Mouse (Mus musculus) skeletal muscle tissue, adult 2 months (tissue): ENCODE data around the gene Rictor.
A peak's percentile ranks its signal among the peaks of the same experiment; 100 is the strongest.

Experiments used
- DNase-seq: peaks from one replicate; pipeline ENCODE4 v3.0.0-alpha.2; 2012; ENCODE audit warnings: low read depth, low spot score

Rictor gene

GRCm38 (mm10) chr15:6707936-6708525 is at the start of gene Rictor:
Rictor (plus strand) TSS chr15:6708379.
- peak; percentile 67 for DNase-seq

- no peak for DNase-seq
Observed at GRCm38 (mm10) chr15:6661951-6662350, 46.2 kb upstream of the Rictor start.

DNA sequence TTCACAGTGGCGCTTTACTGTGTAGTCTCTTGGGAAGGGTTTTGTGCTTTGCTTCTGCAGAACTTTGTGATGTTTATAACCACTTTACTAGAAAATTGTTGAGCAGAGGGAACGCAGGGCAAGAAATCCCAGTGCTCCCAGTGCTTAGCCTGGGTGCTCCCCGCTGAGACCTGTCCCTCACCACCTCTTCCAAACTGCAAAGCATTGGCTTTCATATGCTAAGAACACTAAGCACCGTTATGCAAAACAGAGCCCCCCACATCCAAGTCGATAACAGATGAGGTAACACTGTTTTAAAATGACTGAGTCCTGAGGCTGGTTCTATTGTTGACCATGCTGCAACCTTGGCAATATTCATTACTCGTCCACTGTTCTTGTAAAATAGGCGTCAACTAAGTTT is 44.2 kb upstream of the Rictor start:
- no peak for DNase-seq

GRCm38 (mm10) chr15:6666072-6666471 is 42.1 kb upstream of the Rictor start:
- DNase-seq, result no peak

DNA sequence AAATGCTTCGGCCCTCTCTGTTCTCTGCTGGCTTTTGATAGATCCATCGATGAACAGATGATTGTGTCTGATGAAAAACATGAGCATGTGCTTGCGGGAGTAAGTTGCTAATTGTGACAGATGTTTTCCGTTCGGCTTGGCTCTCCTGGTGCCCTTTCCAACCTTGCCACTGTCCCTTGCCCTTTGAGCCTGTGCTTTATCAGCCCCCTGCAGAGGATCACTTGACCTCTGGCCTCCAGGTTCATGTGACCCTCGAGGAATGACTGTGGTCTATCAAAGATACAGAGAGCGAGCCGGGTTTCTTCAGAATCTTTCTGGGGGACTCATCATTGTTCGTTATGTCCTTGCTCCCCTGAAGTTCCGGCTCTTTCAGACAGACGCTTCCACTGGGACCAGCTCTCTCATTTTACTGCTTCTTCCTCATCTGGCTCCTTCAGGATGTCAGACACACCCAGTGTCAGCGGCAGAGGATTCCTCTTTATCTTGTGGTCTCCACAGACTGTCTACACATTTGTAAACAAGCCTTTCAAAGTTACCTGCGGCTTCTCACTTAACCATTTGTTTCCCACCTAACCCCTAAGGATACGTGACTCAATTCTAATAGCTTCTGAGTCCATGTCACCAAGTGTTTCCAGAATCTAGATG is 39.3 kb upstream of the Rictor start:
- no peak for DNase-seq

GRCm38 (mm10) chr15:6678479-6678878 is 29.7 kb upstream of the Rictor start:
- DNase-seq, result no peak

DNA sequence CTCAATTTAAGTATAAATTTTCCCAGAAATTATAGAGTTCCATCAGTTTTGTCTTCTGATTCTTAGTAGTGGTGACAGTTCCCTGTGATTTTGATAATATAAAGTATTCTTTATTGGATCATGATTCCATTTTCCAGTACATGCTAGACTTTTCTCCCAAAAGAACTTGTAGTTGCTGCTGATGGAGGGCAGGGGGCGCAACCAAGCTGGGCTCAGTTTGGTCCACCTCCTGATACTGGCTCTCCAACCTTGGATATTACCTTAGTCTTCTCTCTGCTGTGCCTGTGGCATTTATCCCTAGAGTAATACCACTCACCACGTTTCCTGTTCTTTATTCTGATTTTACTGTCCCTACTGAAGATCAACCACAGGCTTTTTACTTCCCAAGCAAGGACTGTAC is 6.0 kb upstream of the Rictor start:
- DNase-seq, result no peak

DNA sequence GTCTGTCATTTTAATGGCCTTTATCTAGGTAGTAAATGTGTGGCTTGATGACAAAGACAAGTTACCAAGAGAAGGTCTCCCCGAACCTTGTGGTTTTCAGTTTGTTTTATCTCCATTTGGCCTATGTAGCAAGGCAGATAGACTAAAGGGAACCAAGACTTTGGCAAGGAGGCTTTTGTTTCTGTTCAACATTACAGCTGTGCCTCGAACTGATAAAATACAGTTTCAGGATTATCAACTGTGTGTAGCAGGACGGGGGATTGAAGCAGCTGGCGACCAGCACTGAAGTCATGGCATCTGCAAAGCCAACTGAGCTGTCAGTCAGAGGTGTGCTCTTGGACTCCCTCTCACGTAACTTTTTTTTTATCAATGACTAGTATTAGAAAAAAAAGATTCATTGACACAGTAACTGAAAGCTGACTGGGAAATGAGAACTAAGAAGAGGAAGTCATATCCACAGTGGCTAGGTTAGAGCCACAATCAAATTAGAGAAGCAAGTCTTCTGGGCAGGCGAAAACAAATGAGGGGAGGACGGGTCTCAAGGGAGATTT is 2.8 kb upstream of the Rictor start:
- DNase-seq, result no peak

GRCm38 (mm10) chr15:6707551-6707935 is 636 bp upstream of the Rictor start:
- DNase-seq, result no peak

DNA sequence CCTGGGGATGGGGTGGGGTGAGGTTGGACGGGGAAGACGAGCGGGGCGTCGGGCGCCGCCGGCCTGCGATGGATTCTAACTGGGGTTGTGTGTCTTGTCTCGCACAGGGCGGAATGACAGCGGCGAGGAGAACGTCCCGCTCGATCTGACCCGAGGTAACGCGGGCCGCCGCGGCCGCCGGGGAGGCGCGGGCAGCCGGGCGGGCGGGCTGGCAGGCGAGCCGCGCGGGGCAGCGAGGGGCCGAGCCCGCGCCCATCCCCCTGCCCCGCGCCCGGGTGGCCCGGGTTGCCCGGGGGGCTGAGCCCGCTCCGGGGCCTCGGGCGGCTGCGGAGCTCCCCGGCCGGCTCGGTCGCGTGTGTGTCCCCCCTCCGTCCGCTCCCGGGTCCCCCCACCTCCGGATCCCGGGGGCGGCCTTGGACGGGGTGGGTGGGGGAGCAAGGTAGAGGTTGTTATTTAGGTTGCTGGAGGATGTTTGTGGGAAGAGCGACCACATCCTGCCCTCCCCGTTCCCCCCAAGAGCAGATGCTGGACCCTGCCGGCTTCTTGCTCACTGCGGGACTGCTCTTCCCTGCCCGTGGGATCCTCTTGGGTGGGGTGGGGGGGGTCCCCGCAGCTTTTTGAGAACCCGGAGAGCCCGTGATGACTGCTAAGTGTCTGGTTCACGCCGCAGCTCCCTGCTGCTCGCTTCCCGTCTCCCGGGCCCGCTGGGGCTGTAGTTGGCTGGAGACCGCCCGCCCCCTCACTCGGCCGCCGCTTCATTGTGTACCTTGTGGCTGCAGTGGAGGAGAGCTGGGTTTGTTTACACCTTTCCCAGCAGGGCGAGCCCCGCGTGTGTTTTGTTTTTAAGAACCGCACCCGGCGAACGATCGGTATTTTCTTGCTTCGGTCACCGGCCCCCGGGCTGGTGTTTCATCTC is 605 bp downstream of the Rictor start:
- no peak for DNase-seq

DNA sequence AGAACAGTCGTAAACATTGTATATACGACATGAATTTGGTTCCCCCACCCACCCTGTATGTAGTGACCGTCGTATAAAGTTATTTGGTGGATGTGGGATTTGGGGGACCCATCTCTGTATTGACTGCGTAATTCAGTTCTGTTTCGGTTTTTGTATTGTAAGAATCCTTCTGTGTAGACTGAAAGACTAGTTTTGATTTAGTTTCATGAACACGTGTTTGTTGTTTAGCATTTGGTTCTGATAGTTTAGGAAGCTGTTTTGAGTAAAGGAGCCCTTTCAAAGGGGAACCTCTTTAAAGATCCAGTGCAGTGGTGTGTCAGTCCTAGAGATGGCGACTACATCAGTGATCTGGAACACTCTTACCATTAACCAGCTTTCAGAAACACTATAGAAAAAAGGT is 1.4 kb downstream of the Rictor start:
- DNase-seq, result no peak

DNA sequence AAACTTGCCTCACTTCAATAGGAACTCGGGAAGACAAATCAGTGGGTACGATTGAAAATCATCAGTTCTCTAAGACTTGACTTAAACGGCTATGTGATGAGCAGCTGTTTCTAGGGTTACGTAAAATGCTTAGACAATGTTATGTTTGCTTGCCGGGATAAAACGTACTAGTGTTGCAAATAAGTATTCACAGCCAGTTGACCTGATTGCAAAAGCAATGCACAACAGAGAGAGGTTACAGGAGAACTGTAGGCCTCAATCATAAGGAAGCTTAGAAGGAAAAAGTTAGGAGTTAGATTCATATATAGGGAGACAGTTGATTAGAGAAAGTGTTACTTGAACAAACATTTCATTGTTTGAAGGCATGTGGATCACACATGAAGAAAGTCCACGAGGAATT is 2.2 kb downstream of the Rictor start:
- no peak for DNase-seq

DNA sequence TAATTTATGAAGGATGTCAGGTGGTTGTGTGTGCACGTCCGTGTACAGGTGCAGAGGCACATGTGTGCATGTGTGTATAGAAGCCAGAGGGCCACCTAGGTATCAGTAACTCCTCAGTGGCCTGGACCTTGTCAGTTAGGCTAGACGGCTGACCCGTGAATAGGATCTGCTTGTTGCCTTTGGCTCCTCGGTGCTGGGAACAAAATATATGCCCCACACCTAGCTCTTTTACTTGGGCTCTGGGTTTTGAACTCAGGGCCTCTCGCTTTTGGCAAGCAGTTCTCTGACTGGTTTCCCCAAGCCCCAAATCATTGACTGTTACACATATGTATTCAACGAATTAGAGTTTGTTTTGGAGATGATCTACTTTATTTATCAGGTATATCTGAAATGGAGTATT is 3.0 kb downstream of the Rictor start:
- DNase-seq, result no peak

- DNase-seq, result no peak
Observed at GRCm38 (mm10) chr15:6714819-6715218, 6.6 kb downstream of the Rictor start.

- DNase-seq, result no peak
Observed at GRCm38 (mm10) chr15:6715237-6715636, 7.1 kb downstream of the Rictor start.

- no peak for DNase-seq
Observed at GRCm38 (mm10) chr15:6721385-6721784, 13.2 kb downstream of the Rictor start.

DNA sequence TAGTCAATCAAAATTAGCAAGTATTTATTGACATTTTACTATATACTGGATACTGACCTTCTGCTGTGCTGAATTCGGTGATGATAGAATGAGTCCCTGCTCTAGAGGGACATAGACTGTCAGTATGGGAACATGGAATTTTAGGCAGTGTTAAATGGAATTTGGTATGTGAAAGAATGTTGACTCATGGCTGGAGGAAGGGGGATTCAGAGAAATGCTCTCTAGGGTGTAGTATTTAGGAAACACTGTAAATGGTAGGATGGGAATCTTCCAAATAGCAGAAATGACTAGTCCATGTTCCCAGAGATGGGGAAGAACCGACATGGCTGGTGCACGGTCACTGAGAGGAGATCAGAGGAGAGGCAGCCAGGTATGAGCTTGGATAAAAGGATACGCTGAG is 13.6 kb downstream of the Rictor start:
- DNase-seq, result no peak

DNA sequence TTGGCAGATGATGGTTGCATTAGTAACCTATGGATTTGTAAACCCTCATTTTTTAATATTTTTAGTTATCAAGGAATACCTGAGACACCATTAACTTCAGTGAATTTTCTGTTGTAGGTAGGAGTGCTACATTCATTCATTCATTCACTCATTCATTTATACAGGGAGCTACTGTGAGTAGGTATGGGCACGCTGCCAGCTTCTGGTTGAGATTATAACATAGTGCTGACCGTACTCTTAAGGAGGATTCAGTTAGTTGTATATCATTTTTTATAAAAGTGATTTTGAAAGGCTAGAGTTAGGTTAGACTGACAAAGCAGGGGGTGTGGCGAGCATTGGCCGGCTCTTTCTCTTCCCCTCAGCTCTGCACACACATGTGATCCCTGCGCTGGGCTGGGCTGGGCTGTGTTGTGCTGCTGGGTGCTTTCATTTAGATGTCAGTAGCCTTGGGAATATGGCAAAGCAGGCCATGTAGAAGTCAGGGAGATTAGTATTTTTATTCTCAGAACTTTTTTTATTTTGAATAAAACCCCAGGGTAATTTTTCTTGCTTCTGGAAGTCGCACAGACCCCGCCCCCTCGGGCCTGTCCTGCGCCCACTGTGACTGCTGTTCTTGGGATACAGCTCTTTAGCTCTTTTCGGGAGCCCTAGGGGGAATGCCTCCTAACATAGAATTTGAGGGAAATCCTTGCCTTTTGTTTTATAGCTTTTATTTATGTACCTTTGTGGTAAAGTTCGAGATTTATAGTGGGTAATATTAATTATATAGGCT is 14.4 kb downstream of the Rictor start:
- no peak for DNase-seq

- DNase-seq, result no peak
Observed at GRCm38 (mm10) chr15:6723338-6723737, 15.2 kb downstream of the Rictor start.

DNA sequence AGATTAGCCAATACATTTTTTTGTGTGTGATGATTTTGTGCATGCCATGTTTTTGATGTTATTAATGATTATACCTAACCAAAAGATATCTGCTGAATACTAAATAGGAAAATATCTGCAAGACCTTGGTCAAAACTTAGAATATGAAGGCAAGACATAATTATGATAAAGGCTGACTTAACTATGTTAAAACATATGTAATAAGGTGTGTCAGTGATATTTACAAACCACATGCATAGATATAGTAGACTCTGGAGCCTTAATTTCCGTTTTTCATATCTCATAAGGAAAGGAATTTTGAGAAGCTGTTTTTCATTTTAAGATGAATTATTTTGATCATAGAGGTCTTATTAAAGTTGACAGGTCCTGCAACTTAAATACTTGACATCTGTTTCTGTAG is 16.3 kb downstream of the Rictor start:
- no peak for DNase-seq

DNA sequence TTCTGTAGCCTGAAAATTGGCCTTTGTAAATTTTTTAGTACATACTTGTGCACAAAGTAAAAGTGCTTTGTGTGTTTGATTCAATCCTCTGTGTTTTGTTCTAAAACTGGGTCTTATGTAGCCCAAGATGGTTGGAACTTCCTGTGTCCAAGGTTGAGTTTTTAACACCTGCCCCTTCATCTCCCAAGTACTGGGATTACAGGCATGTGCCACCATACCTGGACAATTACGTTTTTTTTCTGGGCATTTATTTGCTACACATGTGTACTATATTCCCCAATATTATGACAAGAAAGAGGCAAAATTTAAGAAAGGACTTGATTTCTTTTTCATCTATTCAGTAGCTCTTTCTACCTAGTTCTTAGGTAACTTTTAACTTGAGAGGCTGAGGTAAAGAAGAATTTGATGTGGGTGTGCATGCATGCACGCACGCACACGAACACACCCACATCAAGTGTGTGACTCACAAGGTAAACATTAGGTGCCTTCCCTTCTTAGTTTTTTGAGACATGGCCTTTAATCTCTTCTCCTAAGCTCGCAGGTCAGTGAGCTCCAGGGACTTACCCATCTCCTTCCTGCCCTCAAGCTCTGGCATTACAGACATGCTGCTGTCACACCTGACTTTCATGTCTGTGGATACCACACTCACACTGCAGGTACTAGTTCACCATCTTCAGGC is 18.1 kb downstream of the Rictor start:
- no peak for DNase-seq
